Mouse (Mus musculus) lung, postnatal 0 days (tissue): Measurements from ENCODE around the gene Nt5e. TPM values are rescaled to one million over a fixed set of nuclear protein-coding genes. Genes with fewer than 3 reads are reported as not detected.

Experiments
- ATAC-seq: fragments of 200-750 bp; cut with Nextera tagmentation; 2 replicates; pipeline ENCODE4 v1.8.0; 2017; ENCODE audit warnings: moderate library complexity
- DNase-seq: peaks from one replicate; pipeline ENCODE4 v3.0.0-alpha.2; 2016; ENCODE audit warnings: low spot score
- H3K27ac ChIP-seq: fragments of 300-500 bp; sonication (generic); 2 replicates; pipeline ENCODE4 v1.5.1; 2014; ENCODE audit warnings: antibody characterized with exemption, mild to moderate bottlenecking, low read length, mixed read lengths
- H3K27me3 ChIP-seq: fragments of 300-500 bp; sonication (generic); replicated peaks from 2 replicates; pipeline ENCODE4 v1.6.1; 2014; ENCODE audit warnings: low read length, mixed read lengths; ENCODE audit not compliant: insufficient read depth
- H3K36me3 ChIP-seq: fragments of 300-500 bp; sonication (generic); 2 replicates; pipeline ENCODE4 v1.6.1; 2014; ENCODE audit warnings: low read length, mixed read lengths; ENCODE audit not compliant: insufficient read depth
- H3K4me1 ChIP-seq: fragments of 300-500 bp; sonication (generic); 2 replicates; pipeline ENCODE4 v1.6.1; 2014; ENCODE audit warnings: antibody characterized with exemption, low read depth, low read length, mixed read lengths; ENCODE audit not compliant: insufficient read depth
- H3K4me2 ChIP-seq: fragments of 300-500 bp; sonication (generic); replicated peaks from 2 replicates; pipeline ENCODE4 v1.6.1; 2014; ENCODE audit warnings: low read depth, mild to moderate bottlenecking, low read length, moderate library complexity, mixed read lengths
- H3K4me3 ChIP-seq: fragments of 300-500 bp; sonication (generic); 2 replicates; pipeline ENCODE4 v1.5.1; 2014; ENCODE audit warnings: low read depth, low read length
- H3K9ac ChIP-seq: fragments of 300-500 bp; sonication (generic); replicated peaks from 2 replicates; pipeline ENCODE4 v1.6.1; 2014; ENCODE audit warnings: low read depth, mild to moderate bottlenecking
- H3K9me3 ChIP-seq: fragments of 300-500 bp; sonication (generic); 2 replicates; pipeline ENCODE4 v1.6.1; 2016; ENCODE audit warnings: low read length, mixed read lengths
- CTCF ChIP-seq: IDR thresholded peaks from 2 replicates; pipeline ENCODE4 v1.5.1; 2016; ENCODE audit warnings: antibody characterized with exemption, mild to moderate bottlenecking
- EP300 ChIP-seq: IDR thresholded peaks from 2 replicates; pipeline ENCODE4 v1.6.1; 2016; ENCODE audit warnings: antibody characterized with exemption, mild to moderate bottlenecking, control low read depth
- WGBS: fragments of 180-500 bp; shearing (Covaris S2); extraction: QIAGEN DNeasy Blood & Tissue Kit; methylation state at CpG from one replicate; pipeline ENCODE4 v1.1.7; 2014; 5-methylcytosine and 5-hydroxymethylcytosine counted together
- polyA plus RNA-seq: library from polyadenylated mRNA; unstranded; fragments of >200 nt; fragmentation: Nextera tagmentation; extraction: Ambion mirVana; gene quantifications from 2 replicates; pipeline ENCODE4 v1.2.1, GENCODE M21; 2015

Gene Nt5e
- polyA plus RNA-seq, 1 experiment from 2014 or later = 5.8 TPM

GRCm38 (mm10) chr9:88363102-88363501, 36.1 kb downstream of the Nt5e start:
- 96% methylated on average over 3 of the region's 3 CpGs for WGBS
- no peak overlapping the region for H3K27ac ChIP-seq
- no peak overlapping the region for H3K4me3 ChIP-seq
- no peaks in the 10 kb centered on the region for H3K36me3 ChIP-seq
- ATAC-seq (no peak), DNase-seq (no peak)
- no peaks in the 10 kb centered on the region for H3K4me1 ChIP-seq
- H3K9me3 ChIP-seq = no peaks in the 10 kb centered on the region
- H3K9ac ChIP-seq = no peak overlapping the region
- no peak overlapping the region for H3K4me2 ChIP-seq
- TF ChIP-seq EP300 = no peak
- TF ChIP-seq CTCF = no peak
- no peaks in the 10 kb centered on the region for H3K27me3 ChIP-seq

GRCm38 (mm10) chr9:88366308-88366707, 39.3 kb downstream of the Nt5e start:
- Histone ChIP-seq H3K27ac (no peak overlapping the region), H3K27me3 (no peaks in the 10 kb centered on the region), H3K4me1 (no peaks in the 10 kb centered on the region), H3K36me3 (no peaks in the 10 kb centered on the region), H3K9me3 (no peaks in the 10 kb centered on the region), H3K4me2 (no peak overlapping the region), H3K9ac (no peak overlapping the region), H3K4me3 (no peak overlapping the region)
- 77% methylated on average over 4 of the region's 4 CpGs for WGBS
- ATAC-seq (no peak), DNase-seq (no peak)
- TF ChIP-seq CTCF (peak; percentile 35; the same call in 1 of the 2 replicates), EP300 (no peak)

GRCm38 (mm10) chr9:88366819-88367218, 39.8 kb downstream of the Nt5e start:
- ATAC-seq = no peak
- no peaks in the 10 kb centered on the region for H3K27me3 ChIP-seq
- H3K9me3 ChIP-seq = no peaks in the 10 kb centered on the region
- H3K27ac ChIP-seq = no peak overlapping the region
- H3K4me3 ChIP-seq = no peak overlapping the region
- no peaks in the 10 kb centered on the region for H3K4me1 ChIP-seq
- no peak for DNase-seq
- TF ChIP-seq CTCF = no peak
- H3K36me3 ChIP-seq = no peaks in the 10 kb centered on the region
- no peak overlapping the region for H3K4me2 ChIP-seq
- WGBS = 87% methylated on average over 4 of the region's 4 CpGs
- H3K9ac ChIP-seq = no peak overlapping the region

- Histone ChIP-seq H3K36me3 (no peaks in the 10 kb centered on the region), H3K4me2 (no peak overlapping the region), H3K9me3 (no peaks in the 10 kb centered on the region), H3K9ac (no peak overlapping the region), H3K27me3 (no peaks in the 10 kb centered on the region), H3K4me3 (no peak overlapping the region), H3K27ac (no peak overlapping the region), H3K4me1 (no peaks in the 10 kb centered on the region)
- no peak for ATAC-seq
- TF ChIP-seq CTCF = no peak
- no peak for TF ChIP-seq EP300
- DNase-seq = no peak
- WGBS = 79% methylated on average over 5 of the region's 5 CpGs
Observed at GRCm38 (mm10) chr9:88367322-88367721, 40.3 kb downstream of the Nt5e start.

GRCm38 (mm10) chr9:88367751-88368150, 40.8 kb downstream of the Nt5e start:
- H3K4me1 ChIP-seq = no peaks in the 10 kb centered on the region

GRCm38 (mm10) chr9:88368476-88368875, 41.5 kb downstream of the Nt5e start:
- ATAC-seq = no peak
- TF ChIP-seq CTCF = no peak
- no peak for TF ChIP-seq EP300

More at GRCm38 (mm10) chr9:88367751-88368150, 40.8 kb downstream of the Nt5e start:
- Histone ChIP-seq H3K27me3 (no peaks in the 10 kb centered on the region), H3K9me3 (no peaks in the 10 kb centered on the region), H3K27ac (no peak overlapping the region), H3K9ac (no peak overlapping the region), H3K4me3 (no peak overlapping the region), H3K36me3 (no peaks in the 10 kb centered on the region), H3K4me2 (no peak overlapping the region)
- no peak for ATAC-seq
- no peak for TF ChIP-seq EP300
- no peak for TF ChIP-seq CTCF
- no peak for DNase-seq
- 88% methylated on average over 1 of the region's 1 CpGs for WGBS

GRCm38 (mm10) chr9:88369666-88370065, 42.7 kb downstream of the Nt5e start:
- 71% methylated on average over 2 of the region's 2 CpGs for WGBS
- no peak for TF ChIP-seq EP300
- no peak for TF ChIP-seq CTCF
- Histone ChIP-seq H3K4me3 (no peak overlapping the region), H3K4me2 (no peak overlapping the region), H3K4me1 (no peaks in the 10 kb centered on the region), H3K27ac (no peak overlapping the region), H3K36me3 (no peaks in the 10 kb centered on the region), H3K9ac (no peak overlapping the region), H3K9me3 (no peaks in the 10 kb centered on the region), H3K27me3 (no peaks in the 10 kb centered on the region)
- ATAC-seq (no peak), DNase-seq (no peak)

More at GRCm38 (mm10) chr9:88368476-88368875, 41.5 kb downstream of the Nt5e start:
- Histone ChIP-seq H3K36me3 (no peaks in the 10 kb centered on the region), H3K4me2 (no peak overlapping the region), H3K27me3 (no peaks in the 10 kb centered on the region), H3K9ac (no peak overlapping the region), H3K9me3 (no peaks in the 10 kb centered on the region), H3K27ac (no peak overlapping the region), H3K4me1 (no peaks in the 10 kb centered on the region), H3K4me3 (no peak overlapping the region)
- 92% methylated on average over 5 of the region's 5 CpGs for WGBS
- no peak for DNase-seq
